Mouse (Mus musculus) ovary, adult 18-20 months (tissue): Measurements from ENCODE around the gene Stambpl1.

ENCODE experiments used
- DNase-seq: peaks from one replicate; pipeline ENCODE4 v3.0.0; 2022; ENCODE audit warnings: low spot score, mixed read lengths

Gene Stambpl1

GRCm38 (mm10) chr19:34284383-34284782, 92.4 kb downstream of the Stambpl1 start:
- DNase-seq = no peak

GRCm38 (mm10) chr19:34284826-34285225, 92.8 kb downstream of the Stambpl1 start:
- no peak for DNase-seq

- no peak for DNase-seq
Observed at GRCm38 (mm10) chr19:34287221-34287620, 95.2 kb downstream of the Stambpl1 start.

GRCm38 (mm10) chr19:34287656-34288415, 95.8 kb downstream of the Stambpl1 start:
- no peak for DNase-seq

- DNase-seq = no peak
Observed at GRCm38 (mm10) chr19:34288696-34289095, 96.7 kb downstream of the Stambpl1 start.
